Mouse (Mus musculus) midbrain, embryonic 11.5 days (tissue): Measurements from ENCODE around the gene Gbx2. TPM values are rescaled to one million over a fixed set of nuclear protein-coding genes. Genes with fewer than 3 reads are reported as not detected.

Experiments
- ATAC-seq: fragments of 200-750 bp; cut with Nextera tagmentation; 2 replicates; pipeline ENCODE4 v1.8.0; 2017; ENCODE audit warnings: moderate TSS enrichment, moderate library complexity; ENCODE audit not compliant: low FRiP score
- DNase-seq: peaks from one replicate; pipeline ENCODE4 v3.0.0; 2015; ENCODE audit warnings: low spot score; ENCODE audit errors: missing footprints
- H3K27ac ChIP-seq: fragments of 300-500 bp; sonication (generic); 2 replicates; pipeline ENCODE4 v1.5.1; 2014; ENCODE audit warnings: low read depth, low read length
- H3K27me3 ChIP-seq: fragments of 300-500 bp; sonication (generic); 2 replicates; pipeline ENCODE4 v1.6.1; 2014; ENCODE audit warnings: mild to moderate bottlenecking, low read length, moderate library complexity, mixed read lengths; ENCODE audit not compliant: control insufficient read depth, insufficient read depth
- H3K36me3 ChIP-seq: fragments of 300-500 bp; sonication (generic); 2 replicates; pipeline ENCODE4 v1.6.1; 2014; ENCODE audit warnings: mild to moderate bottlenecking, low read length, moderate library complexity, mixed read lengths; ENCODE audit not compliant: control insufficient read depth, insufficient read depth
- H3K4me1 ChIP-seq: fragments of 300-500 bp; sonication (generic); 2 replicates; pipeline ENCODE4 v1.6.1; 2014; ENCODE audit warnings: low read length; ENCODE audit not compliant: control insufficient read depth, insufficient read depth
- H3K4me2 ChIP-seq: fragments of 300-500 bp; sonication (generic); 2 replicates; pipeline ENCODE4 v1.6.1; 2014; ENCODE audit warnings: mild to moderate bottlenecking, moderate library complexity
- H3K4me3 ChIP-seq: fragments of 300-500 bp; sonication (generic); 2 replicates; pipeline ENCODE4 v1.5.1; 2014; ENCODE audit warnings: low read depth, low read length
- H3K9ac ChIP-seq: fragments of 300-500 bp; sonication (generic); 2 replicates; pipeline ENCODE4 v1.6.1; 2014; ENCODE audit warnings: low read length
- H3K9me3 ChIP-seq: fragments of 300-500 bp; sonication (generic); 2 replicates; pipeline ENCODE4 v1.6.1; 2016; ENCODE audit warnings: low read length; ENCODE audit not compliant: control insufficient read depth
- WGBS: fragments of 180-500 bp; shearing (Covaris S2); extraction: QIAGEN DNeasy Blood & Tissue Kit; methylation state at CpG from one replicate; pipeline ENCODE4 v1.1.7; 2014; 5-methylcytosine and 5-hydroxymethylcytosine counted together
- polyA plus RNA-seq: library from polyadenylated mRNA; unstranded; fragments of >200 nt; fragmentation: Nextera tagmentation; extraction: Ambion mirVana; gene quantifications from 2 replicates; pipeline ENCODE4 v1.2.1, GENCODE M21; 2014

Gbx2 gene
- polyA plus RNA-seq, 1 experiment from 2014 or later: 9.6 TPM

- H3K4me3 ChIP-seq: 0 out of 2 replicates have a peak overlapping the region, but pooled peaks have one; percentile 14
- H3K36me3 ChIP-seq: no peaks in the 10 kb centered on the region
- H3K4me1 ChIP-seq: peaks cover 23% of the 10 kb centered on the region
- peaks cover 100% of the 10 kb centered on the region for H3K27me3 ChIP-seq
- ATAC-seq: no peak
- WGBS: 5% methylated on average over 14 of the region's 14 CpGs
- no peak overlapping the region for H3K27ac ChIP-seq
- H3K9me3 ChIP-seq: peaks cover 3% of the 10 kb centered on the region; the same call in 1 of the 2 replicates
- peak overlapping the region; percentile 32; the same call in 1 of the 2 replicates for H3K4me2 ChIP-seq
- H3K9ac ChIP-seq: peak overlapping the region; percentile 30; the same call in 1 of the 2 replicates
- peak; percentile 92 for DNase-seq
Observed at GRCm38 (mm10) chr1:89923642-89924020, 7.3 kb downstream of the Gbx2 start.

GRCm38 (mm10) chr1:89922883-89923641 lies 7.9 kb downstream of the Gbx2 start:
- Histone ChIP-seq H3K9ac (peak overlapping the region; percentile 30), H3K27ac (no peak overlapping the region), H3K4me3 (0 out of 2 replicates have a peak overlapping the region, but pooled peaks have one; percentile 14), H3K36me3 (no peaks in the 10 kb centered on the region), H3K27me3 (peaks cover 100% of the 10 kb centered on the region), H3K4me2 (peak overlapping the region; percentile 32), H3K4me1 (peaks cover 23% of the 10 kb centered on the region), H3K9me3 (peaks cover 3% of the 10 kb centered on the region; the same call in 1 of the 2 replicates)
- ATAC-seq (peak; percentile 70), DNase-seq (peak; percentile 93)
- WGBS: under 1% methylated on average over 38 of the region's 41 CpGs

GRCm38 (mm10) chr1:89922282-89922681 lies 8.7 kb downstream of the Gbx2 start:
- peak; percentile 6; the same call in 1 of the 2 replicates for ATAC-seq
- Histone ChIP-seq H3K36me3 (no peaks in the 10 kb centered on the region), H3K27me3 (peaks cover 100% of the 10 kb centered on the region), H3K4me3 (no peak overlapping the region), H3K27ac (no peak overlapping the region), H3K4me1 (peaks cover 22% of the 10 kb centered on the region), H3K9me3 (peaks cover 3% of the 10 kb centered on the region; the same call in 1 of the 2 replicates), H3K9ac (no peak overlapping the region), H3K4me2 (peak overlapping the region; percentile 32; the same call in 1 of the 2 replicates)
- DNase-seq: peak; percentile 93
- 2% methylated on average over 7 of the region's 7 CpGs for WGBS

DNA sequence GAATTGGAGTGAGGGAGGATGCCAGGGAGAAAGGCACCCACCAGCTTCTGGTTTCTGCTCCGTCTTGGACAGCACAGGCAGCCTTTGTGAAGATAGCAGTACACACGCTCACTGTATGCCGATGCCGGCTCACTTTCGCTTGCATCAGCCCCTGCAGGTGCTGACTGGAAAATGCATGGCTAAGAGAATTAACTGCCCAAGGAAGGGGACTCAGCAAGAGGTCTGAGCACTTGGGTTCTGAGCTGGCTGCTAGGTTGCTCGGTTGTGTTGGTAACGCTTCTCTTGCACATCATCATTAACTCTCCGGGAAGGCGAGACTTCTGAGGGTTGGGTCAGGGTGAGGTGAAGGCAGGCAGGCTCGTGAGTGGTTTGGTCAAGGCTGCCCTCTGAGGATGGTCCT lies 9.2 kb downstream of the Gbx2 start:
- H3K27ac ChIP-seq: no peak overlapping the region
- no peak overlapping the region for H3K4me3 ChIP-seq
- H3K4me2 ChIP-seq: no peak overlapping the region
- peak; percentile 92 for DNase-seq
- peaks cover 17% of the 10 kb centered on the region for H3K4me1 ChIP-seq
- H3K36me3 ChIP-seq: no peaks in the 10 kb centered on the region
- peaks cover 100% of the 10 kb centered on the region for H3K27me3 ChIP-seq
- no peak overlapping the region for H3K9ac ChIP-seq
- WGBS: 3% methylated on average over 10 of the region's 10 CpGs
- peaks cover 3% of the 10 kb centered on the region; the same call in 1 of the 2 replicates for H3K9me3 ChIP-seq
- ATAC-seq: no peak

DNA sequence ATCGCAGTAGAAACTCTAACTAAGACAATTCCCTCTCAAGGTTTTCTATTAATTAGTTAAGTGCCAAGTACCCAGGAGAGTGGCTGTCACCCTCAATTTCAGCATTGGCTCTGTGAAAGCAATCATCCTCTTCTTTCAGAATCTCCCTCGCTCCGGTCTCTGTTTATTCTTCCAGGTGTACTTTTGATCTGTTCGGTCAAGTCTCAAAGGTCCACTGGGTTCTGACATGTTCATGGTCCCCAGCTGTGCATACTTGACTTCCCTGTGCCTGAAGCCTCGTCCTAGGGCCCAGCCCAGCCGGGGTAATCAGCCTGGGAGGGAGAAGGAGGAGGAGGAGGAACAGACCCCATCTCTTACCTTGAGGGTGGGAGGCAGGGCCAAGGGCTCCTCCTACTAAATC lies 11.8 kb downstream of the Gbx2 start:
- no peaks in the 10 kb centered on the region for H3K36me3 ChIP-seq
- DNase-seq: no peak

GRCm38 (mm10) chr1:89918111-89918510 lies 12.9 kb downstream of the Gbx2 start:
- ATAC-seq: no peak
- Histone ChIP-seq H3K4me1 (peaks cover 7% of the 10 kb centered on the region), H3K36me3 (no peaks in the 10 kb centered on the region), H3K9ac (no peak overlapping the region), H3K9me3 (peaks cover 3% of the 10 kb centered on the region; the same call in 1 of the 2 replicates), H3K27ac (no peak overlapping the region), H3K4me2 (no peak overlapping the region), H3K4me3 (no peak overlapping the region), H3K27me3 (peaks cover 73% of the 10 kb centered on the region)
- 15% methylated on average over 18 of the region's 18 CpGs for WGBS
- DNase-seq: no peak

More for the DNA sequence above, 11.8 kb downstream of the Gbx2 start:
- Histone ChIP-seq H3K9me3 (peaks cover 3% of the 10 kb centered on the region; the same call in 1 of the 2 replicates), H3K27ac (no peak overlapping the region), H3K27me3 (peaks cover 82% of the 10 kb centered on the region), H3K4me3 (no peak overlapping the region), H3K4me2 (no peak overlapping the region), H3K9ac (no peak overlapping the region), H3K4me1 (peaks cover 15% of the 10 kb centered on the region)
- 83% methylated on average over 6 of the region's 6 CpGs for WGBS
- no peak for ATAC-seq

GRCm38 (mm10) chr1:89913611-89914010 lies 17.4 kb downstream of the Gbx2 start:
- H3K4me1 ChIP-seq: no peaks in the 10 kb centered on the region
- no peak overlapping the region for H3K27ac ChIP-seq
- H3K9ac ChIP-seq: no peak overlapping the region
- H3K36me3 ChIP-seq: no peaks in the 10 kb centered on the region
- H3K27me3 ChIP-seq: peaks cover 36% of the 10 kb centered on the region
- H3K4me3 ChIP-seq: no peak overlapping the region
- H3K9me3 ChIP-seq: no peaks in the 10 kb centered on the region
- ATAC-seq (no peak), DNase-seq (no peak)
- H3K4me2 ChIP-seq: no peak overlapping the region
- WGBS: 77% methylated on average over 4 of the region's 4 CpGs

DNA sequence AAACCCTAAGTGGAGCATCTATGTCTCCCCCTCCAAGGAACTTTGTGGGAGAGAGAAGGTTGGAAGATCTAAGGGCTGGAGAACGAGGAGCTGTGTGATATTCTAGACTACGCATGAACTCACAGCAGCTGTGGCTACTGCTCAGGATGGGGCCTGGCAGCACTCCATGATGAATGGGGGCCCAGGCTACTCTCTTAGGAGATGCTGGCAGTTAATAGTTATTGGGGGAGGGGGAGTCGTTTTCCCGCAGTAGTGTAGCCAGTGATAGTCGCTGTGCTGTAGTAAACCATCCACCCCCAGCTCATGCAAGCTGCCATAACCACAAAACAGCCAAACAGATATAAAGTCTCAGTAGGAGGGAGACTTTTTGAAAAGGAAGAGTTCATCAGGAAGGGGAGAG lies 18.6 kb downstream of the Gbx2 start:
- no peaks in the 10 kb centered on the region for H3K36me3 ChIP-seq
- no peak overlapping the region for H3K4me3 ChIP-seq
- DNase-seq (no peak), ATAC-seq (no peak)
- H3K27ac ChIP-seq: no peak overlapping the region
- H3K4me2 ChIP-seq: no peak overlapping the region
- peaks cover 24% of the 10 kb centered on the region for H3K27me3 ChIP-seq
- 56% methylated on average over 5 of the region's 5 CpGs for WGBS
- H3K9me3 ChIP-seq: no peaks in the 10 kb centered on the region
- no peaks in the 10 kb centered on the region for H3K4me1 ChIP-seq
- no peak overlapping the region for H3K9ac ChIP-seq

- Histone ChIP-seq H3K4me1 (no peaks in the 10 kb centered on the region), H3K9me3 (peaks cover 5% of the 10 kb centered on the region), H3K27me3 (peaks cover 11% of the 10 kb centered on the region), H3K27ac (no peak overlapping the region), H3K4me3 (no peak overlapping the region), H3K9ac (no peak overlapping the region), H3K4me2 (no peak overlapping the region), H3K36me3 (no peaks in the 10 kb centered on the region)
- WGBS: 92% methylated on average over 8 of the region's 8 CpGs
- ATAC-seq (no peak), DNase-seq (no peak)
Observed at GRCm38 (mm10) chr1:89909796-89910195, 21.2 kb downstream of the Gbx2 start.
